Mouse (Mus musculus) sigmoid colon, adult 10 weeks (tissue): Measurements from ENCODE around the gene Eral1. TPM values are rescaled to one million over a fixed set of nuclear protein-coding genes. Genes with fewer than 3 reads are reported as not detected.

Source experiments
- polyA plus RNA-seq: library from polyadenylated mRNA; stranded (reverse); fragments of 350-450 nt; fragmentation: Illumina TruSeq; extraction: RNeasy Lipid Tissue Mini Kit (QIAGEN cat#74804); gene quantifications from one replicate; pipeline ENCODE4 v1.2.3, GENCODE M21; 2014; ENCODE audit warnings: low read depth, low replicate concordance

The Eral1 gene
- polyA plus RNA-seq = 4.8 TPM

GRCm38 (mm10) chr11:78079961-78080921, at the start of gene Eral1:
Gene Eral1 (minus strand): TSS chr11:78080383.

GRCm38 (mm10) chr11:78094504-78095143, 14.4 kb upstream of the Eral1 start, which contains the start of gene Fam222b:
Gene Fam222b (plus strand): TSS chr11:78094660.

GRCm38 (mm10) chr11:78037831-78038752, 42.1 kb downstream of the Eral1 start, which contains the start of gene Flot2:
Gene Flot2 (plus strand): TSS chr11:78037931.

GRCm38 (mm10) chr11:78031947-78032808, 48.0 kb downstream of the Eral1 start, which contains the start of gene Dhrs13:
Gene Dhrs13 (plus strand): TSS chr11:78032280.

Other genes with a start within 250 kb of the Eral1 start
- 2.3 TPM for gene Pipox, start 186.3 kb downstream of the Eral1 start, polyA plus RNA-seq
- not detected for gene Sez6, start 149.6 kb downstream of the Eral1 start, polyA plus RNA-seq
- gene Phf12, start 97.6 kb downstream of the Eral1 start, polyA plus RNA-seq = 19.0 TPM
- 2.4 TPM for gene Dhrs13, start 48.1 kb downstream of the Eral1 start, polyA plus RNA-seq
- gene Flot2, start 42.5 kb downstream of the Eral1 start, polyA plus RNA-seq = 4.4 TPM
- 4.8 TPM for gene Fam222b, start 14.3 kb upstream of the Eral1 start, polyA plus RNA-seq
- gene Traf4, start 85.2 kb upstream of the Eral1 start, polyA plus RNA-seq = 1.7 TPM
- gene Nek8, start 96.3 kb upstream of the Eral1 start, polyA plus RNA-seq = 5.9 TPM
- gene Tlcd1, start 96.3 kb upstream of the Eral1 start, polyA plus RNA-seq = 14.3 TPM
- gene Rpl23a, start 103.2 kb upstream of the Eral1 start, polyA plus RNA-seq = 813 TPM
- gene Rab34, start 108.0 kb upstream of the Eral1 start, polyA plus RNA-seq = 2.9 TPM
- 2.4 TPM for gene Proca1, start 113.0 kb upstream of the Eral1 start, polyA plus RNA-seq
- 31.9 TPM for gene Sdf2, start 165.4 kb upstream of the Eral1 start, polyA plus RNA-seq
- 14.0 TPM for gene Supt6, start 165.6 kb upstream of the Eral1 start, polyA plus RNA-seq
- gene 2610507B11Rik, start 181.4 kb upstream of the Eral1 start, polyA plus RNA-seq = 71.0 TPM
- gene BC030499, start 210.5 kb upstream of the Eral1 start, polyA plus RNA-seq = 2.0 TPM
- 3.8 TPM for gene Spag5, start 221.1 kb upstream of the Eral1 start, polyA plus RNA-seq
- gene Aldoc, start 242.6 kb upstream of the Eral1 start, polyA plus RNA-seq = 9.2 TPM
- gene Pigs, start 248.0 kb upstream of the Eral1 start, polyA plus RNA-seq = 4.0 TPM